Mouse (Mus musculus): ENCODE results near the gene Gm11639.

DNA sequence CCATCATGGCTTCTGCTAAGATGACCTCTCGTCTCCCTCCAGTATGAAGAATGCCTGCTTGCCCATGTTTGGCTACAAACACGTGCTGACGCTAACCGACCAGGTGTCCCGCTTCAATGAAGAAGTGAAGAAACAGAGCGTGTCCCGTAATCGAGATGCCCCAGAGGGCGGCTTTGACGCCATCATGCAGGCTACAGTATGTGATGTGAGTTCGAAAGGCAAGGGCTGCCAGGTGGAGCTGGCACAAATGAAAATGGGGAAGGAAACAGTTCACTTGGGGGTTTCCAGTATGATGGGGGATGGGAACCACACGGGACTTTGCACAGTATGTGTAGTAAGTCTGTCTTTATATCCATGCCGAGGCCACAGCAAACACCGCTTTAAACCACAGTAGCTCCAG is 48.5 kb upstream of the Gm11639 start:
- TF ChIP-seq CTCF (IDR thresholded peaks at IDR 0.05; ENCODE audit: low read depth) (no peak), EP300 (IDR thresholded peaks at IDR 0.05; ENCODE audit: low read depth) (no peak)

All from heart, postnatal 0 days (tissue).